Mouse (Mus musculus) layer of hippocampus, postnatal 14 days (tissue): ENCODE results near the gene Plxdc2. TPM values are rescaled to one million over a fixed set of nuclear protein-coding genes. Genes with fewer than 3 reads are reported as not detected.

Source experiments
- DNase-seq, 2 experiments: peaks; one replicate each; pipeline ENCODE4 v3.0.0; 2021 to 2022; ENCODE audit warnings: low spot score in 2 of 2, mixed read lengths in 1 of 2
- long read RNA-seq, 2 experiments: library from polyadenylated mRNA; stranded (forward); transcript quantifications; one replicate each; pipeline ENCODE4 v2.0.0; 2021
- total RNA-seq, 2 experiments: library from RNA; stranded (reverse); gene quantifications; 2 replicates each; pipeline ENCODE4 v1.2.3; 2021

Gene Plxdc2
- 10 to 100 TPM; 27.0 to 27.6 TPM for total RNA-seq
- long read RNA-seq, experiment 1, full-length matches to known transcripts: 6 of 10 reads
- long read RNA-seq, experiment 1, partial matches to known transcripts: 0 of 10 reads
- long read RNA-seq, experiment 1, other reads (novel, unspliced or antisense): 4 of 10 reads
- long read RNA-seq, experiment 2, full-length matches to known transcripts: 13 of 20 reads
- long read RNA-seq, experiment 2, partial matches to known transcripts: 0 of 20 reads
- long read RNA-seq, experiment 2, other reads (novel, unspliced or antisense): 7 of 20 reads

- DNase-seq: peak; percentile 77 to 87
Measured at GRCm38 (mm10) chr2:16356106-16356818, at the start of gene Plxdc2. TSS of gene Plxdc2 (plus strand) at chr2:16356304.

GRCm38 (mm10) chr2:16310387-16310786 is 45.7 kb upstream of the Plxdc2 start:
- DNase-seq: no peak

GRCm38 (mm10) chr2:16312400-16313070 is 43.6 kb upstream of the Plxdc2 start:
- peak in 1 of 2 experiments; percentile 41 for DNase-seq

GRCm38 (mm10) chr2:16335194-16335781 is 20.8 kb upstream of the Plxdc2 start:
- no peak for DNase-seq

GRCm38 (mm10) chr2:16344564-16344963 is 11.5 kb upstream of the Plxdc2 start:
- DNase-seq: no peak

GRCm38 (mm10) chr2:16351106-16351505 is 5.0 kb upstream of the Plxdc2 start:
- no peak for DNase-seq

- DNase-seq: peak; percentile 67 to 70
Measured at GRCm38 (mm10) chr2:16355611-16356105, 446 bp upstream of the Plxdc2 start.

- peak in 1 of 2 experiments; percentile 18 for DNase-seq
Measured at GRCm38 (mm10) chr2:16356921-16357837, 1.1 kb downstream of the Plxdc2 start.

GRCm38 (mm10) chr2:16357946-16358345 is 1.8 kb downstream of the Plxdc2 start:
- DNase-seq: no peak

- DNase-seq: peak in 1 of 2 experiments; percentile 69
Measured at GRCm38 (mm10) chr2:16359341-16359928, 3.3 kb downstream of the Plxdc2 start.

GRCm38 (mm10) chr2:16364749-16365148 is 8.6 kb downstream of the Plxdc2 start:
- DNase-seq: no peak

- no peak for DNase-seq
Measured at GRCm38 (mm10) chr2:16365830-16366401, 9.8 kb downstream of the Plxdc2 start.

- DNase-seq: no peak
Measured at GRCm38 (mm10) chr2:16370419-16370818, 14.3 kb downstream of the Plxdc2 start.

- DNase-seq: no peak
Measured at GRCm38 (mm10) chr2:16374288-16374687, 18.2 kb downstream of the Plxdc2 start.

- DNase-seq: peak in 1 of 2 experiments; percentile 7
Measured at GRCm38 (mm10) chr2:16386206-16386605, 30.1 kb downstream of the Plxdc2 start.

GRCm38 (mm10) chr2:16386692-16387091 is 30.6 kb downstream of the Plxdc2 start:
- no peak for DNase-seq

GRCm38 (mm10) chr2:16387787-16388186 is 31.7 kb downstream of the Plxdc2 start:
- DNase-seq: no peak

GRCm38 (mm10) chr2:16397501-16397900 is 41.4 kb downstream of the Plxdc2 start:
- no peak for DNase-seq

GRCm38 (mm10) chr2:16398006-16398405 is 41.9 kb downstream of the Plxdc2 start:
- no peak for DNase-seq

- no peak for DNase-seq
Measured at GRCm38 (mm10) chr2:16398896-16399295, 42.8 kb downstream of the Plxdc2 start.
